Mouse (Mus musculus) intestine, postnatal 0 days (tissue): ENCODE measurements at regions not wholly inside any gene's neighbourhood (a gene's known extent, or its start where the extent isn't known, plus 50 kb on each side); places are given as distances from the start of the nearest gene placed in this dataset.

Source experiments
- ATAC-seq: fragments of 200-750 bp; cut with Nextera tagmentation; 2 replicates; pipeline ENCODE4 v1.8.0; 2017; ENCODE audit warnings: mild to moderate bottlenecking, moderate TSS enrichment, moderate library complexity
- H3K27ac ChIP-seq: fragments of 300-500 bp; sonication (generic); 2 replicates; pipeline ENCODE4 v1.5.1; 2014; ENCODE audit warnings: mild to moderate bottlenecking, low read depth, low read length, moderate library complexity
- H3K27me3 ChIP-seq: fragments of 300-500 bp; sonication (generic); replicated peaks from 2 replicates; pipeline ENCODE4 v1.6.1; 2014; ENCODE audit warnings: low read length, mixed read lengths; ENCODE audit not compliant: control insufficient read depth, insufficient read depth
- H3K36me3 ChIP-seq: fragments of 300-500 bp; sonication (generic); 2 replicates; pipeline ENCODE4 v1.6.1; 2014; ENCODE audit warnings: mild to moderate bottlenecking, moderate library complexity; ENCODE audit not compliant: control insufficient read depth, insufficient read depth
- H3K4me1 ChIP-seq: fragments of 300-500 bp; sonication (generic); replicated peaks from 2 replicates; pipeline ENCODE4 v1.6.1; 2014; ENCODE audit warnings: antibody characterized with exemption, low read length, mixed read lengths; ENCODE audit not compliant: control insufficient read depth, insufficient read depth
- H3K4me2 ChIP-seq: fragments of 300-500 bp; sonication (generic); replicated peaks from 2 replicates; pipeline ENCODE4 v1.6.1; 2014; ENCODE audit warnings: low read depth, mild to moderate bottlenecking, moderate library complexity
- H3K4me3 ChIP-seq: fragments of 300-500 bp; sonication (generic); 2 replicates; pipeline ENCODE4 v1.5.1; 2014; ENCODE audit warnings: low read depth, low read length
- H3K9ac ChIP-seq: fragments of 300-500 bp; sonication (generic); 2 replicates; pipeline ENCODE4 v1.6.1; 2014; ENCODE audit warnings: mild to moderate bottlenecking, low read depth, low read length
- H3K9me3 ChIP-seq: fragments of 300-500 bp; sonication (generic); 2 replicates; pipeline ENCODE4 v1.6.1; 2016; ENCODE audit warnings: mixed run types; ENCODE audit not compliant: control insufficient read depth
- CTCF ChIP-seq: sonication (generic); IDR thresholded peaks from 2 replicates; pipeline ENCODE4 v1.5.1; 2016; ENCODE audit warnings: low read depth, mild to moderate bottlenecking, control low read depth, antibody characterized with exemption, moderate library complexity
- WGBS: fragments of 180-500 bp; shearing (Covaris S2); extraction: QIAGEN DNeasy Blood & Tissue Kit; methylation state at CpG from one replicate; pipeline ENCODE4 v1.1.7; 2014; 5-methylcytosine and 5-hydroxymethylcytosine counted together

- WGBS: 83% methylated on average over 2 of the region's 2 CpGs
- Histone ChIP-seq H3K9me3 (peaks cover 2% of the 10 kb centered on the region; the same call in 1 of the 2 replicates), H3K9ac (no peak overlapping the region), H3K4me2 (no peak overlapping the region), H3K27me3 (no peaks in the 10 kb centered on the region), H3K36me3 (no peaks in the 10 kb centered on the region), H3K27ac (no peak overlapping the region), H3K4me3 (no peak overlapping the region), H3K4me1 (peaks cover under 1% of the 10 kb centered on the region; the same call in 1 of the 2 replicates)
- TF ChIP-seq CTCF: no peak
- ATAC-seq: no peak
These were observed 316.3 kb downstream of the Setd4 start for GRCm38 (mm10) chr16:93287520-93287919.

GRCm38 (mm10) chr16:93286816-93287215 lies 317.0 kb downstream of the Setd4 start:
- 88% methylated on average over 3 of the region's 3 CpGs for WGBS
- no peaks in the 10 kb centered on the region for H3K36me3 ChIP-seq
- H3K4me3 ChIP-seq: no peak overlapping the region
- no peak for TF ChIP-seq CTCF
- no peak overlapping the region for H3K27ac ChIP-seq
- H3K27me3 ChIP-seq: no peaks in the 10 kb centered on the region
- H3K4me1 ChIP-seq: no peaks in the 10 kb centered on the region
- ATAC-seq: no peak
- no peak overlapping the region for H3K4me2 ChIP-seq
- H3K9ac ChIP-seq: no peak overlapping the region
- H3K9me3 ChIP-seq: peaks cover 2% of the 10 kb centered on the region; the same call in 1 of the 2 replicates

- Histone ChIP-seq H3K27ac (no peak overlapping the region), H3K4me2 (no peak overlapping the region), H3K9ac (no peak overlapping the region), H3K9me3 (peaks cover 2% of the 10 kb centered on the region; the same call in 1 of the 2 replicates), H3K27me3 (no peaks in the 10 kb centered on the region), H3K36me3 (no peaks in the 10 kb centered on the region), H3K4me3 (no peak overlapping the region), H3K4me1 (no peaks in the 10 kb centered on the region)
- TF ChIP-seq CTCF: no peak
- no peak for ATAC-seq
- WGBS: 96% methylated on average over 6 of the region's 6 CpGs
These were observed 318.7 kb downstream of the Setd4 start for GRCm38 (mm10) chr16:93285191-93285590.

- TF ChIP-seq CTCF: no peak
- H3K36me3 ChIP-seq: no peaks in the 10 kb centered on the region
- ATAC-seq: no peak
- no peaks in the 10 kb centered on the region for H3K4me1 ChIP-seq
- 17% methylated on average over 1 of the region's 1 CpGs for WGBS
- H3K9ac ChIP-seq: no peak overlapping the region
- no peak overlapping the region for H3K27ac ChIP-seq
- 0 out of 2 replicates have a peak, but pooled peaks cover 4% of the 10 kb centered on the region for H3K27me3 ChIP-seq
- peaks cover 2% of the 10 kb centered on the region; the same call in 1 of the 2 replicates for H3K9me3 ChIP-seq
- no peak overlapping the region for H3K4me2 ChIP-seq
- no peak overlapping the region for H3K4me3 ChIP-seq
These were observed 322.1 kb downstream of the Setd4 start for GRCm38 (mm10) chr16:93281715-93282114.

GRCm38 (mm10) chr16:93272636-93273035 lies 331.2 kb downstream of the Setd4 start:
- no peaks in the 10 kb centered on the region for H3K9me3 ChIP-seq
- H3K4me1 ChIP-seq: peaks cover 3% of the 10 kb centered on the region; the same call in 1 of the 2 replicates
- WGBS: 20% methylated on average over 8 of the region's 8 CpGs
- no peak for TF ChIP-seq CTCF
- H3K36me3 ChIP-seq: no peaks in the 10 kb centered on the region
- no peak overlapping the region for H3K27ac ChIP-seq
- no peak overlapping the region; the same call in 1 of the 2 replicates for H3K4me2 ChIP-seq
- no peak overlapping the region for H3K9ac ChIP-seq
- no peak overlapping the region for H3K4me3 ChIP-seq
- no peak for ATAC-seq
- no peaks in the 10 kb centered on the region for H3K27me3 ChIP-seq

- Histone ChIP-seq H3K36me3 (no peaks in the 10 kb centered on the region), H3K27me3 (no peaks in the 10 kb centered on the region), H3K4me2 (no peak overlapping the region; the same call in 1 of the 2 replicates), H3K4me3 (no peak overlapping the region), H3K9ac (no peak overlapping the region), H3K27ac (no peak overlapping the region), H3K4me1 (peaks cover 3% of the 10 kb centered on the region; the same call in 1 of the 2 replicates), H3K9me3 (no peaks in the 10 kb centered on the region)
- WGBS: 41% methylated on average over 6 of the region's 6 CpGs
- no peak for TF ChIP-seq CTCF
- ATAC-seq: no peak
These were observed 331.7 kb downstream of the Setd4 start for GRCm38 (mm10) chr16:93272146-93272545.
